Mouse (Mus musculus): ENCODE measurements at regions not wholly inside any gene's neighbourhood (a gene's known extent, or its start where the extent isn't known, plus 50 kb on each side); places are given as distances from the start of the nearest gene placed in this dataset.
"Not testable (repeated sequence)": the region's sequence is repeated elsewhere in the genome, so short reads cannot be mapped to it uniquely, and the experiment has no call there.

- WGBS: 85% methylated on average over 6 of the region's 6 CpGs
- Histone ChIP-seq H3K9me3 (ENCODE audit: control insufficient read depth, low read length) (no peaks in the 10 kb centered on the region), H3K27me3 (ENCODE audit: control insufficient read depth, insufficient read depth, low read length) (no peaks in the 10 kb centered on the region), H3K4me2 (ENCODE audit: low read depth, low read length) (no peak overlapping the region), H3K9ac (replicated peaks; ENCODE audit: low read depth, low read length) (no peak overlapping the region), H3K4me3 (ENCODE audit: low read depth, low read length) (no peak overlapping the region), H3K36me3 (ENCODE audit: control insufficient read depth, insufficient read depth, low read length) (no peaks in the 10 kb centered on the region), H3K4me1 (ENCODE audit: control insufficient read depth, insufficient read depth, low read length) (no peaks in the 10 kb centered on the region), H3K27ac (ENCODE audit: low read depth, low read length) (no peak overlapping the region)
- ATAC-seq (ENCODE audit: low read depth): no peak
These were observed 284.4 kb upstream of the Maf start for GRCm38 (mm10) chr8:115991989-115992388.

GRCm38 (mm10) chr8:115983397-115983796, 275.8 kb upstream of the Maf start:
- Histone ChIP-seq H3K9ac (replicated peaks; ENCODE audit: low read depth, low read length) (no peak overlapping the region), H3K9me3 (ENCODE audit: control insufficient read depth, low read length) (no peaks in the 10 kb centered on the region), H3K27me3 (ENCODE audit: control insufficient read depth, insufficient read depth, low read length) (no peaks in the 10 kb centered on the region), H3K27ac (ENCODE audit: low read depth, low read length) (no peak overlapping the region), H3K4me1 (ENCODE audit: control insufficient read depth, insufficient read depth, low read length) (no peaks in the 10 kb centered on the region), H3K4me2 (ENCODE audit: low read depth, low read length) (no peak overlapping the region), H3K4me3 (ENCODE audit: low read depth, low read length) (no peak overlapping the region), H3K36me3 (ENCODE audit: control insufficient read depth, insufficient read depth, low read length) (no peaks in the 10 kb centered on the region)
- WGBS: 68% methylated on average over 6 of the region's 6 CpGs
- no peak for ATAC-seq (ENCODE audit: low read depth)

- Histone ChIP-seq H3K36me3 (ENCODE audit: control insufficient read depth, insufficient read depth, low read length) (no peaks in the 10 kb centered on the region), H3K9ac (replicated peaks; ENCODE audit: low read depth, low read length) (no peak overlapping the region), H3K4me2 (ENCODE audit: low read depth, low read length) (no peak overlapping the region), H3K27me3 (ENCODE audit: control insufficient read depth, insufficient read depth, low read length) (no peaks in the 10 kb centered on the region), H3K27ac (ENCODE audit: low read depth, low read length) (no peak overlapping the region), H3K4me1 (ENCODE audit: control insufficient read depth, insufficient read depth, low read length) (no peaks in the 10 kb centered on the region), H3K4me3 (ENCODE audit: low read depth, low read length) (no peak overlapping the region), H3K9me3 (ENCODE audit: control insufficient read depth, low read length) (no peaks in the 10 kb centered on the region)
- no peak for ATAC-seq (ENCODE audit: low read depth)
- WGBS: 86% methylated on average over 3 of the region's 3 CpGs
These were observed 274.7 kb upstream of the Maf start for GRCm38 (mm10) chr8:115982326-115982725.

- H3K4me1 ChIP-seq (ENCODE audit: control insufficient read depth, insufficient read depth, low read length): no peaks in the 10 kb centered on the region
- no peaks in the 10 kb centered on the region for H3K27me3 ChIP-seq (ENCODE audit: control insufficient read depth, insufficient read depth, low read length)
- no peak overlapping the region for H3K9ac ChIP-seq (replicated peaks; ENCODE audit: low read depth, low read length)
- H3K27ac ChIP-seq (ENCODE audit: low read depth, low read length): no peak overlapping the region
- ATAC-seq (ENCODE audit: low read depth): no peak
- no peak overlapping the region for H3K4me3 ChIP-seq (ENCODE audit: low read depth, low read length)
- no peaks in the 10 kb centered on the region for H3K36me3 ChIP-seq (ENCODE audit: control insufficient read depth, insufficient read depth, low read length)
- no peaks in the 10 kb centered on the region for H3K9me3 ChIP-seq (ENCODE audit: control insufficient read depth, low read length)
- 83% methylated on average over 7 of the region's 7 CpGs for WGBS
- H3K4me2 ChIP-seq (ENCODE audit: low read depth, low read length): no peak overlapping the region
These were observed 273.8 kb upstream of the Maf start for GRCm38 (mm10) chr8:115981426-115981825.

GRCm38 (mm10) chr8:115980616-115981015, 273.0 kb upstream of the Maf start:
- H3K4me1 ChIP-seq (ENCODE audit: control insufficient read depth, insufficient read depth, low read length): no peaks in the 10 kb centered on the region
- no peak overlapping the region for H3K4me3 ChIP-seq (ENCODE audit: low read depth, low read length)
- no peaks in the 10 kb centered on the region for H3K27me3 ChIP-seq (ENCODE audit: control insufficient read depth, insufficient read depth, low read length)
- WGBS: 93% methylated on average over 3 of the region's 3 CpGs
- H3K9ac ChIP-seq (replicated peaks; ENCODE audit: low read depth, low read length): no peak overlapping the region
- no peak for ATAC-seq (ENCODE audit: low read depth)
- H3K27ac ChIP-seq (ENCODE audit: low read depth, low read length): no peak overlapping the region
- no peak overlapping the region for H3K4me2 ChIP-seq (ENCODE audit: low read depth, low read length)
- H3K36me3 ChIP-seq (ENCODE audit: control insufficient read depth, insufficient read depth, low read length): no peaks in the 10 kb centered on the region
- H3K9me3 ChIP-seq (ENCODE audit: control insufficient read depth, low read length): no peaks in the 10 kb centered on the region

GRCm38 (mm10) chr8:115977152-115977551, 269.6 kb upstream of the Maf start:
- Histone ChIP-seq H3K4me2 (ENCODE audit: low read depth, low read length) (no peak overlapping the region), H3K4me3 (ENCODE audit: low read depth, low read length) (no peak overlapping the region), H3K9ac (replicated peaks; ENCODE audit: low read depth, low read length) (no peak overlapping the region), H3K4me1 (ENCODE audit: control insufficient read depth, insufficient read depth, low read length) (no peaks in the 10 kb centered on the region), H3K27me3 (ENCODE audit: control insufficient read depth, insufficient read depth, low read length) (no peaks in the 10 kb centered on the region), H3K27ac (ENCODE audit: low read depth, low read length) (no peak overlapping the region), H3K36me3 (ENCODE audit: control insufficient read depth, insufficient read depth, low read length) (no peaks in the 10 kb centered on the region), H3K9me3 (ENCODE audit: control insufficient read depth, low read length) (no peaks in the 10 kb centered on the region)
- WGBS: 37% methylated on average over 4 of the region's 4 CpGs
- ATAC-seq (ENCODE audit: low read depth): no peak

- no peak overlapping the region for H3K27ac ChIP-seq (ENCODE audit: low read depth, low read length)
- H3K27me3 ChIP-seq (ENCODE audit: control insufficient read depth, insufficient read depth, low read length): no peaks in the 10 kb centered on the region
- no peaks in the 10 kb centered on the region for H3K9me3 ChIP-seq (ENCODE audit: control insufficient read depth, low read length)
- H3K4me3 ChIP-seq (ENCODE audit: low read depth, low read length): no peak overlapping the region
- ATAC-seq (ENCODE audit: low read depth): no peak
- no peaks in the 10 kb centered on the region for H3K4me1 ChIP-seq (ENCODE audit: control insufficient read depth, insufficient read depth, low read length)
- no peak overlapping the region for H3K9ac ChIP-seq (replicated peaks; ENCODE audit: low read depth, low read length)
- no peaks in the 10 kb centered on the region for H3K36me3 ChIP-seq (ENCODE audit: control insufficient read depth, insufficient read depth, low read length)
- 76% methylated on average over 2 of the region's 2 CpGs for WGBS
- H3K4me2 ChIP-seq (ENCODE audit: low read depth, low read length): no peak overlapping the region
These were observed 267.1 kb upstream of the Maf start for GRCm38 (mm10) chr8:115974706-115975105.

GRCm38 (mm10) chr8:115971351-115971750, 263.8 kb upstream of the Maf start:
- H3K36me3 ChIP-seq (ENCODE audit: control insufficient read depth, insufficient read depth, low read length); H3K9ac ChIP-seq (replicated peaks; ENCODE audit: low read depth, low read length); H3K9me3 ChIP-seq (ENCODE audit: control insufficient read depth, low read length); H3K4me2 ChIP-seq (ENCODE audit: low read depth, low read length); H3K4me3 ChIP-seq (ENCODE audit: low read depth, low read length); H3K27me3 ChIP-seq (ENCODE audit: control insufficient read depth, insufficient read depth, low read length); H3K4me1 ChIP-seq (ENCODE audit: control insufficient read depth, insufficient read depth, low read length); H3K27ac ChIP-seq (ENCODE audit: low read depth, low read length); ATAC-seq (ENCODE audit: low read depth): not testable (repeated sequence)
- 92% methylated on average over 2 of the region's 2 CpGs for WGBS

GRCm38 (mm10) chr8:115968121-115968520, 260.5 kb upstream of the Maf start:
- 85% methylated on average over 5 of the region's 5 CpGs for WGBS
- Histone ChIP-seq H3K27me3 (ENCODE audit: control insufficient read depth, insufficient read depth, low read length) (no peaks in the 10 kb centered on the region), H3K9me3 (ENCODE audit: control insufficient read depth, low read length) (no peaks in the 10 kb centered on the region), H3K4me1 (ENCODE audit: control insufficient read depth, insufficient read depth, low read length) (no peaks in the 10 kb centered on the region), H3K4me3 (ENCODE audit: low read depth, low read length) (no peak overlapping the region), H3K27ac (ENCODE audit: low read depth, low read length) (no peak overlapping the region), H3K9ac (replicated peaks; ENCODE audit: low read depth, low read length) (no peak overlapping the region), H3K36me3 (ENCODE audit: control insufficient read depth, insufficient read depth, low read length) (no peaks in the 10 kb centered on the region), H3K4me2 (ENCODE audit: low read depth, low read length) (no peak overlapping the region)
- no peak for ATAC-seq (ENCODE audit: low read depth)

GRCm38 (mm10) chr8:115965981-115966380, 258.4 kb upstream of the Maf start:
- no peak overlapping the region for H3K9ac ChIP-seq (replicated peaks; ENCODE audit: low read depth, low read length)
- no peaks in the 10 kb centered on the region for H3K9me3 ChIP-seq (ENCODE audit: control insufficient read depth, low read length)
- no peak overlapping the region for H3K27ac ChIP-seq (ENCODE audit: low read depth, low read length)
- H3K36me3 ChIP-seq (ENCODE audit: control insufficient read depth, insufficient read depth, low read length): no peaks in the 10 kb centered on the region
- no peak overlapping the region for H3K4me3 ChIP-seq (ENCODE audit: low read depth, low read length)
- H3K27me3 ChIP-seq (ENCODE audit: control insufficient read depth, insufficient read depth, low read length): no peaks in the 10 kb centered on the region
- 78% methylated on average over 7 of the region's 7 CpGs for WGBS
- no peaks in the 10 kb centered on the region for H3K4me1 ChIP-seq (ENCODE audit: control insufficient read depth, insufficient read depth, low read length)
- no peak overlapping the region for H3K4me2 ChIP-seq (ENCODE audit: low read depth, low read length)
- ATAC-seq (ENCODE audit: low read depth): no peak
